Mouse (Mus musculus) layer of hippocampus, adult 11-12 months (tissue): ENCODE measurements around the gene Rbks.
"Not testable (repeated sequence)": the region's sequence is repeated elsewhere in the genome, so short reads cannot be mapped to it uniquely, and the experiment has no call there.

Experiments used
- DNase-seq: peaks from one replicate; pipeline ENCODE4 v3.0.0; 2022; ENCODE audit warnings: low spot score

The Rbks gene

DNA sequence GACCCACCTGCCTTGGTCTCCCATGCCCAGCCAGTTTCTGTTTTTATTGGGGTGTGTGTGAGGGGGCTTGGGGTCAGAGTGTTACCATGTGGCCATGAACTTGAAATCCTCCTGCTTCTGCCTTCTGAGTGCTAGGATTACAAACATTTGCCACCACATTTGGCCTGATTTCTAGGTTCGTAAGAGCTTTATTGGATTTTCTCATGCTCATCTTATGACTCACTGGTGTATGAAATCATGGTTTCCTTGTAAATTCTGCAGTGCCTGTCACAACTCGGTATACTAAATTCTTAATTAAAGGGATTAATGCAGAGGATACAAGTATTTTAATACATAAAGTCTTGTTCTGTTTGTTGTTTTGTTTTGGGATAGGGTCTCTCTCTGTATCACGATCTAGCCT lies 77.1 kb downstream of the Rbks start:
- DNase-seq, result no peak

DNA sequence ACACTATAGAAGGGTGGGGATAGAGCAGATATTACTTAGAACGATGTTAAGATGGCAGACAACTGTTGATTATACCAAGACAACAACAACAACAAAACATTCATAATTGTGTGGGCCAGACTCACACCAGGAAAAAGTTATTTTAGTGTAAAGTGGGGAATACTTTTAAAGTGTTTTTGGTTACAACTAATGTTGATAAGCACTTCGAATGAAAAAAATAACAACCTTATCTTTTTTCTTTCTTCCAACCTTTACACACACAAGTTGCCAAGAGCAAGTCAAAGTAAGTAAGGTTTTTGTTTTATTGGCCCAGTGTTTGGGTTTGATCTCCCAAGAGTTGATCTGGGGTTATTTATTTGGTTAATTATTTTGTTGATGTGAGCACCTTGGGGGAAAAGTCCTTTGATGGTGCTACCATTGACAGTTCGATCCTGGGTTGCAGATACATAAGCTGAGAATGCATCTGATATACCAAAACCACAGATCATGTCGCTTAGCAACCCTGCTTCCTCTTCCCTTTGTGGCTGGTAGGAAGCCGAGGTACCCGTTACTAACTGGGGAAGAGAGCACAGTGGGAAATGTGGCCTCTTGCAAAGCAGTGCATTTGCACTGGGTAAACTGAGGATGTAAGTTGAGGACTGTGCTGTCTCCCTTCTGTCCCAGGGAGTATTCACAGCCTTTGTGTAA lies 82.9 kb downstream of the Rbks start:
- no peak for DNase-seq

- peak; percentile 85 for DNase-seq
Observed at GRCm38 (mm10) chr5:31613852-31614286, 83.6 kb downstream of the Rbks start.

- no peak for DNase-seq
Observed at GRCm38 (mm10) chr5:31611186-31611585, 86.2 kb downstream of the Rbks start.

DNA sequence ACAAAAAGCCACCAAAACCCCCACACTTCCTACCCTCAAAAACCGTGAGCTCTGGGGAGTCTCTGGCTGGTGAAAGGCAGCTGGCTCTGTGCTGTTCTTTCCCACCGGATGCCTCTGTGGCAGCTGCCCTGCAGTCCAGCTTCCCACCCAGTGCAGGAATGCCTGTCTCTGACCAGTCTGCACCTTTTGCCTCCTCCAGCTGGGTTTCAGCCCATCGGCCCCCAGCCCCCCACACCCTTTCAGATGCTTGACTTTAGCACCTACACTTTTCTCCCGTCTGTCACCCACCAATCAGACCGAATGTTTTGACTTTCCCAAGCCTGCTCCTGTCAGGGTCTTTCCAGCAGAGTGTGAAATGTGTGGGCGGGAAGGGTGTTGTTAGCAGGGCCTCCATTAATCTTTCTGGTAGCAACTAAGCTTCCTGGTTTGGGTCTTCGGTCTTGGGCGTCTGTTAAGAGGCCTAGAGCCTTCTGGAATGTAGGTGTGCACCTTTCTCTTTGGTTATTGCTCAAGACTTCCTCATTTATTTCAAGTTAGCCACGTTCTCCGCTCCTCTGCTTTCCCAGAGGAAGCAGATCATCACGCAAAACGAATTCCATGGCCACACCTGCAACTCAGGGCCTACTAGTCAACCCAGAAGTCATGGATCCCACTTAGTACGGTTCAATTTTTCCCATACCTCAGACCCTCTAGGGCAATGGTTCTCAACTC lies 86.9 kb downstream of the Rbks start:
- DNase-seq, result no peak

- no peak for DNase-seq
Observed at GRCm38 (mm10) chr5:31606151-31606550, 91.3 kb downstream of the Rbks start.

GRCm38 (mm10) chr5:31603766-31604165 lies 93.7 kb downstream of the Rbks start:
- DNase-seq, result no peak

DNA sequence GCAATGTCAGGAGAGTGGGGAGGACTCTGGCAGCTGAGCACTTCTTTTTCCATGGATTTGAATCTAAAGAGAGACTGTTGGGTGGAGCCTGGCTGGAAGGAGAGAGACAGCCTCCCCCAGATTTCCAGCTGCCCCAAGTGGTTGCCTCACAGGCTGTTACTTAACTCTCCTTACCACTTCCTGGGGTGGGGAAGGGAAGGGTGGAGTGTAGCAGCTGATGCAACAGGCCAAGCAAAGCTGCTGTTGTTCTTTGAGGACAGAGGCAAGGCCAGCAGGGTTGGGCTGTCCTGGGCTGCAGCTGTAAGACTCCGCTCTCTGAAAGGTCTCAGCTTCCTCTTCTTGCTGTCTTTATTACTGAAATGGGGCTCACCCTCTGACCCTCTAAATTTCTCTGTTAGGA lies 95.0 kb downstream of the Rbks start:
- DNase-seq, result peak; percentile 42

GRCm38 (mm10) chr5:31601162-31601722 lies 96.2 kb downstream of the Rbks start:
- DNase-seq, result no peak

- no peak for DNase-seq
Observed at GRCm38 (mm10) chr5:31599161-31599560, 98.3 kb downstream of the Rbks start.

- DNase-seq, result peak; percentile 24
Observed at GRCm38 (mm10) chr5:31598579-31598978, 98.8 kb downstream of the Rbks start.

- DNase-seq, result no peak
Observed at GRCm38 (mm10) chr5:31598121-31598520, 99.3 kb downstream of the Rbks start.

GRCm38 (mm10) chr5:31597430-31597944 lies 99.9 kb downstream of the Rbks start:
- no peak for DNase-seq

GRCm38 (mm10) chr5:31596481-31597429 lies 100.7 kb downstream of the Rbks start, which contains the start of gene Mrpl33:
TSS of gene Mrpl33 (plus strand) at chr5:31596935.
- peak; percentile 29 for DNase-seq

DNA sequence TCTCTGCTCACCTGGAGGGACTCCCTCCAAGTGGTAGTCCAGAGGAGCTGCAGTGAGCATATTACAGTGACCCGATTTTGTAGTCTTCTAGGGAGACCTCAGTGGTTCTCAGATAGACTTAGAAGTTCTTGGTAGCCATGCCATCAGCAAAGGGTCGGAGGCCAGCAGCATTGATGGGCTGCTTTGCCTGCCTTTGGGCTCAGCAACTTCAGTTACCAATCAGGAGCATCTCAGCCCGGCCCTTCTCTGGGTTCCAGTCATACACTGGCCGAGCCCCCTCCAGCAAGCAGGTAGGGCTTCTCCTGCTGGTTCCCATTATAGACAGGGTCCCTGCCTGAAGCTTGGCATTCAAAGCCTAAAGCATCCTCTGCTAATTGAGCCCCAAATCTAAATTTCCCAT lies 101.6 kb downstream of the Rbks start:
- no peak for DNase-seq

DNA sequence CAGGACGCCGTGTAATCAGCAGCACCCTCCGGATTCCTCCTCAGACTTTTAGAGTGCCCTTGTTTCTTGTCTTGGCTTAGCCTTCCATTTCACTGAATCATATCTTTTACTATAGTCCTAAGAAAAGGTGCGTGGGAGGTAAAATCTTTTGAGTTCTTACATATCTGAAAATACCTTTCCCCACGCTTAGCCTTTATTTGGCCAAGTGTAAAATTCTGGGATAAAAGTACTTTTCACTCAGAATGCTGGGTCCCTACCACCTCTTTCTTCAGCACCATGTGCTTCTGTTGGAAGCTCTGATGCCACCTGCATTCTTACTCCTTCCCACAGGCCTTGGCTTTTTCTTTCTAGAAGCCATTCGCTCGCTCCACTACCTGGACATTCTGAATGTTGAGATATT lies 106.3 kb downstream of the Rbks start:
- DNase-seq, result no peak

DNA sequence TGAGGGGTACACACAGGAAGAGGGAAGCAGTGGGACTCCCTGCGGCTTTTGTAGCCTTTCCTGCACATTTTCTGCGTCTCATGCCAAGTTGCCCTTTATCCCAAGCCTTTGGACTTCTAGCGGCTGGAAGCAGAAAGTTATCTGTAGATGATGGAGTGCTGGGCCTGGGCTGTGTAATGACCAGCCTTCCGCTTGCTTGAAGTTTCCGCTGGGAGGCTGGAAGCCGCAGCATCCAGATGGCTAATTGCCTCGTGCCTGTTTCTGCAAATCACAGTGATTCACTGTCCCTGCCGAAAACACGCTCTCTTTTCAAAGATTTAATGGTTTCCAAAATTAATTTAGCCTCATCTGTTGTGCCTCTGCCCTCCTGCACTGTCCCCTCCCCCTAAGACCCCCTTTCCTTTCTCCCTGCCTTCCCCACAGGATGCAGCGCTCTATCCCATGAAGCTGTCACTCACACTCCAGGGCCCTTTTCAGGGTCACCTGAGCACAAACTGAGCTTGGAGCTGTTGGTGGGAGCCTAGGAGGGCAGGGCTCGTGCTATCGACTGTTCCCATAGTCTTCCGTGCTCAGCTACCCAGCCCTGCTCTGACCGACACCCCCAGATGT lies 107.6 kb downstream of the Rbks start:
- no peak for DNase-seq

GRCm38 (mm10) chr5:31588672-31589071 lies 108.8 kb downstream of the Rbks start:
- DNase-seq, result not testable (repeated sequence)

GRCm38 (mm10) chr5:31588016-31588415 lies 109.4 kb downstream of the Rbks start:
- no peak for DNase-seq

GRCm38 (mm10) chr5:31585526-31585925 lies 111.9 kb downstream of the Rbks start:
- no peak for DNase-seq

DNA sequence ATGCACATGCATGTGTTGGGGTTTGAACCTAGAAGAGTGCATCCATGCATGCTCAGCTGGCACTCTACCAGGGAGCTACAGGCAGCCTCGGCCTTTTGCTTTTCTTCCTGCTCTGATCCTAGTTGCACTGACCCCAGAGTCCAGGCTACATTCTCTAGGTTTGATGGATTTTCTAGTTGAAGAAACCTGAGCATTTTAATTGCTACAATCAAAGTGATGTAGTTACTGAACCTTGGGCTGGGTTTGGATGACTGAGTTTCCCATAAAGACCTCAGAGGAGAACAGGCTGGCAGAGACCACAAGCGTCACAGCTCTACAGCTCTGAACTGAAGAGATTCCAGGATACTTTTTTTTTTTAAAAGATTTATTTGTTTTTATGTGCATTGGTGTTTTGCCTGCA lies 114.2 kb downstream of the Rbks start:
- no peak for DNase-seq
